Comparison of ENCODE assay signal across 14 mouse cellular contexts in the genomic region with DNA sequence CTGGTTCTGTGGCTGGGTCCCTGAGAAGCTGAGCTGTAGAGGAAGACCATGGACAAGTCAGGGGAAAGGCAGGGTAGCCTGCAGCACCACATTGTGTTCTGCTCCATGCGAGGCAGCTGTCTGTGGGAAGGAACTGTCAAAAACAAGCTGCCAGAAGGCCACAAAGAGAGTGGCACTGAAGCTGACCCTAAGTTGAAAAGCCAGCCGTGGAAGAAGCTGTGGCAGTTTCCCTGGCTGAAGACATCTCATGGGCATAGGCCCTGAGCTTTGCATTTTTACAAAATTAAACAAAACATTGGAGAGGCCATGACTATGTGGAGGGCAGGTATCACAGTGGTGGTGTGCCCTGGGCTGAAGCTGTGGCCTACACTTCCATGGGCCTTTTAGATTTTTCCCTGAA. TPM values are rescaled to one million over a fixed set of nuclear protein-coding genes. Genes with fewer than 3 reads are reported as not detected.
DNase-seq lines count a peak whose midpoint lies in the region; ATAC-seq and TF ChIP-seq lines count a peak whose summit lies in the region.
"Had no signal": no experiment of that assay in that cellular context is flagged by ENCODE, and none has a peak within 500 bp of the region (broad histone marks: within the 10 kb centered on the region; RNA-seq: fewer than 3 reads in every experiment).

No protein-coding gene starts in this region.

- H3K4me1 ChIP-seq in heart, embryonic 11.5 days (ENCODE audit: control insufficient read depth, insufficient read depth, low read length) = peaks cover 45% of the 10 kb centered on the region
- H3K4me1 ChIP-seq in kidney, embryonic 15.5 days = peaks cover 28% of the 10 kb centered on the region
- H3K4me1 ChIP-seq in cortical plate, adult 2 months (ENCODE audit: control insufficient read depth, insufficient read depth, low read length) = peaks cover 17% of the 10 kb centered on the region
- peaks cover 30% of the 10 kb centered on the region for H3K4me1 ChIP-seq in limb, embryonic 14.5 days (ENCODE audit: control insufficient read depth, insufficient read depth, low read length)

- no peak for TF ChIP-seq CTCF in cortical plate, adult 2 months (IDR thresholded peaks at IDR 0.05; ENCODE audit: extremely low read depth, insufficient read depth, low read length)

- no peak for TF ChIP-seq POLR2A in cortical plate, adult 2 months (IDR thresholded peaks at IDR 0.05; ENCODE audit: extremely low read depth, insufficient read depth, low read length)
- TF ChIP-seq POLR2A in limb, embryonic 14.5 days (IDR thresholded peaks at IDR 0.05; ENCODE audit: borderline replicate concordance, extremely low read depth, insufficient read depth, insufficient read length) = no peak

- H3K4me2 ChIP-seq in heart, embryonic 11.5 days = no peak overlapping the region
- H3K4me2 ChIP-seq in kidney, embryonic 15.5 days = no peak overlapping the region
- no peak overlapping the region for H3K4me2 ChIP-seq in limb, embryonic 14.5 days (replicated peaks; ENCODE audit: low read depth, low read length, severe bottlenecking)

- no peak overlapping the region for H3K4me3 ChIP-seq in heart, embryonic 11.5 days (ENCODE audit: low read depth, low read length)
- no peak overlapping the region for H3K4me3 ChIP-seq in kidney, embryonic 15.5 days (replicated peaks)
- H3K4me3 ChIP-seq in cortical plate, adult 2 months (ENCODE audit: insufficient read depth, low read length) = no peak overlapping the region
- no peak overlapping the region for H3K4me3 ChIP-seq in limb, embryonic 14.5 days (replicated peaks; ENCODE audit: low read length)
- H3K4me3 ChIP-seq: midbrain, embryonic 10.5 days; myocyte had no signal

- DNase-seq in heart, postnatal 25 days (ENCODE audit: low spot score) = no peak
- no peak for DNase-seq in kidney, adult 9 months
- no peak for DNase-seq in limb, embryonic 14.5 days (ENCODE audit: low spot score)
- DNase-seq in thymus, postnatal 14 days = no peak
- DNase-seq: adrenal gland, postnatal 36 days; cerebellum, postnatal 36 days; gastrocnemius, postnatal 10 days; right cerebral cortex, adult 18-20 months had no signal

- H3K27ac ChIP-seq in heart, embryonic 11.5 days (ENCODE audit: low read depth, low read length) = 0 out of 2 replicates have a peak overlapping the region, but pooled peaks have one; percentile 10
- 0 out of 2 replicates have a peak overlapping the region, but pooled peaks have one; percentile 5 for H3K27ac ChIP-seq in kidney, embryonic 15.5 days
- H3K27ac ChIP-seq in cortical plate, adult 2 months (ENCODE audit: insufficient read depth, low read length) = peak overlapping the region; percentile 62; the same call in 1 of the 2 replicates
- H3K27ac ChIP-seq in limb, embryonic 14.5 days (replicated peaks; ENCODE audit: low read depth, low read length) = peak overlapping the region; percentile 52
- H3K27ac ChIP-seq: midbrain, embryonic 10.5 days had no signal

- no peak overlapping the region for H3K9ac ChIP-seq in heart, embryonic 11.5 days (ENCODE audit: low read depth, low read length)
- H3K9ac ChIP-seq in kidney, embryonic 15.5 days = no peak overlapping the region
- H3K9ac ChIP-seq in limb, embryonic 14.5 days (ENCODE audit: low read depth, low read length, severe bottlenecking) = no peak overlapping the region

- H3K27me3 ChIP-seq in heart, embryonic 11.5 days (ENCODE audit: control insufficient read depth, insufficient read depth, low read length) = no peaks in the 10 kb centered on the region
- H3K27me3 ChIP-seq in kidney, embryonic 15.5 days = no peaks in the 10 kb centered on the region
- H3K27me3 ChIP-seq in limb, embryonic 14.5 days (ENCODE audit: control insufficient read depth, insufficient read depth, low read length) = no peaks in the 10 kb centered on the region

- no peaks in the 10 kb centered on the region for H3K36me3 ChIP-seq in heart, embryonic 11.5 days (ENCODE audit: control insufficient read depth, insufficient read depth, low read length)
- H3K36me3 ChIP-seq in kidney, embryonic 15.5 days = no peaks in the 10 kb centered on the region
- H3K36me3 ChIP-seq in limb, embryonic 14.5 days (ENCODE audit: control insufficient read depth, insufficient read depth, low read length) = no peaks in the 10 kb centered on the region
- H3K36me3 ChIP-seq: midbrain, embryonic 10.5 days had no signal

- intact Hi-C loops in heart, postnatal 25 days (cut with DNase I) = no loop called here

- ATAC-seq in heart, embryonic 11.5 days (replicated peaks; ENCODE audit: insufficient number of reproducible peaks, low FRiP score, low TSS enrichment) = no peak
- ATAC-seq in kidney, embryonic 15.5 days (replicated peaks; ENCODE audit: low FRiP score) = no peak
- no peak for ATAC-seq in limb, embryonic 14.5 days (ENCODE audit: low FRiP score, low read depth)
- ATAC-seq: forebrain, embryonic 14.5 days had no signal

- H3K9me3 ChIP-seq in heart, embryonic 11.5 days (replicated peaks; ENCODE audit: control insufficient read depth, low read length) = no peaks in the 10 kb centered on the region
- no peaks in the 10 kb centered on the region for H3K9me3 ChIP-seq in kidney, embryonic 15.5 days (replicated peaks)
- no peaks in the 10 kb centered on the region for H3K9me3 ChIP-seq in limb, embryonic 14.5 days (ENCODE audit: control insufficient read depth, low read length)
- H3K9me3 ChIP-seq: midbrain, embryonic 10.5 days had no signal

- WGBS in heart, embryonic 11.5 days (ENCODE audit: insufficient replicate concordance) = 52% methylated on average over 2 of the region's 2 CpGs
- WGBS in kidney, embryonic 15.5 days = 55% methylated on average over 2 of the region's 2 CpGs
- 77% methylated on average over 2 of the region's 2 CpGs for WGBS in limb, embryonic 14.5 days

RNA-seq across cellular contexts. Expression of a gene that starts 31.0 kb away (rescaled TPM):
- 33.1 and 34.0 TPM in 2 replicates for polyA plus RNA-seq in heart, embryonic 11.5 days (2014; fragmentation: Nextera tagmentation; extraction: Ambion mirVana)
- total RNA-seq in heart, postnatal 25 days (2021) = 10 to 100 TPM; 89.2 to 97.2 TPM
- 15.9 and 16.1 TPM in 2 replicates for polyA plus RNA-seq in kidney, embryonic 15.5 days (2015; fragmentation: Nextera tagmentation; extraction: Ambion mirVana)
- polyA plus RNA-seq in cortical plate, adult 2 months (2012; rRNA removed) = 90.0 and 94.4 TPM in 2 replicates
- 63.8 and 91.5 TPM in 2 replicates for polyA plus RNA-seq in limb, embryonic 14.5 days (2012; rRNA removed)
- 46.7 and 55.5 TPM in 2 replicates for polyA plus RNA-seq in limb, embryonic 14.5 days (2014; fragmentation: Nextera tagmentation; extraction: Ambion mirVana)

Comparison
In these comparisons a context has a peak if more than half of its experiments do, and no peak if none do; other contexts are left out.
1. H3K27ac ChIP-seq: peak in every context shown above with its lines; median percentile 62 in cortical plate, adult 2 months; 52 in limb, embryonic 14.5 days; 10 in heart, embryonic 11.5 days; 5 in kidney, embryonic 15.5 days.